Mouse (Mus musculus): ENCODE measurements at regions not wholly inside any gene's neighbourhood (a gene's known extent, or its start where the extent isn't known, plus 50 kb on each side); places are given as distances from the start of the nearest gene placed in this dataset.

- TF ChIP-seq CTCF (IDR thresholded peaks at IDR 0.05; ENCODE audit: insufficient read depth, low read length) (no peak), POLR2A (IDR thresholded peaks at IDR 0.05; ENCODE audit: borderline replicate concordance, extremely low read depth, low read depth, low read length) (no peak)
These were observed 272.3 kb upstream of the Mmadhc start for GRCm38 (mm10) chr2:50568777-50569501.

All from lung, adult 2 months (tissue).